9 mouse cellular contexts compared by ENCODE assay signal in genomic region chr9:108412221-108412620, GRCm38 (mm10). TPM values are rescaled to one million over a fixed set of nuclear protein-coding genes. Genes with fewer than 3 reads are reported as not detected.
DNase-seq lines count a peak whose midpoint lies in the region; ATAC-seq and TF ChIP-seq lines count a peak whose summit lies in the region.
"Had no signal": no experiment of that assay in that cellular context is flagged by ENCODE, and none has a peak within 500 bp of the region (broad histone marks: within the 10 kb centered on the region; RNA-seq: fewer than 3 reads in every experiment).

No protein-coding gene starts in this region.

- no peak overlapping the region for H3K27ac ChIP-seq in midbrain, postnatal 0 days (ENCODE audit: low read depth, low read length)
- H3K27ac ChIP-seq in midbrain, embryonic 13.5 days = no peak overlapping the region
- H3K27ac ChIP-seq: limb, embryonic 13.5 days had no signal

- no peaks in the 10 kb centered on the region for H3K27me3 ChIP-seq in midbrain, postnatal 0 days (ENCODE audit: insufficient read depth, low read length)
- no peaks in the 10 kb centered on the region for H3K27me3 ChIP-seq in midbrain, embryonic 13.5 days
- H3K27me3 ChIP-seq: limb, embryonic 13.5 days had no signal

- no peaks in the 10 kb centered on the region for H3K36me3 ChIP-seq in midbrain, postnatal 0 days (ENCODE audit: insufficient read depth, low read length)
- H3K36me3 ChIP-seq in midbrain, embryonic 13.5 days = no peaks in the 10 kb centered on the region
- H3K36me3 ChIP-seq: limb, embryonic 13.5 days had no signal

- peak; percentile 27 for DNase-seq in gastrocnemius, adult 18-20 months (ENCODE audit: low spot score)
- no peak for DNase-seq in gastrocnemius, postnatal 25 days
- no peak for DNase-seq in midbrain, postnatal 0 days (ENCODE audit: low spot score)
- peak; percentile 31 for DNase-seq in embryo, embryonic 11 days
- peak; percentile 32 for DNase-seq in thymus, postnatal 14 days
- no peak for DNase-seq in urinary bladder, postnatal 10 days (ENCODE audit: low spot score)
- no peak for DNase-seq in frontal cortex, postnatal 10 days (ENCODE audit: low spot score in 2 of 2)

- H3K9me3 ChIP-seq in midbrain, postnatal 0 days (ENCODE audit: low read length) = no peaks in the 10 kb centered on the region
- no peaks in the 10 kb centered on the region for H3K9me3 ChIP-seq in midbrain, embryonic 13.5 days
- H3K9me3 ChIP-seq: limb, embryonic 13.5 days had no signal

- no peak overlapping the region for H3K4me2 ChIP-seq in midbrain, postnatal 0 days (ENCODE audit: low read depth, low read length, poor library complexity, severe bottlenecking)
- H3K4me2 ChIP-seq in midbrain, embryonic 13.5 days (replicated peaks) = no peak overlapping the region
- H3K4me2 ChIP-seq: limb, embryonic 13.5 days had no signal

- H3K4me1 ChIP-seq in midbrain, postnatal 0 days (ENCODE audit: insufficient read depth, low read length) = no peaks in the 10 kb centered on the region
- no peaks in the 10 kb centered on the region for H3K4me1 ChIP-seq in midbrain, embryonic 13.5 days (replicated peaks)
- H3K4me1 ChIP-seq: limb, embryonic 13.5 days had no signal

- ATAC-seq in midbrain, postnatal 0 days (ENCODE audit: low FRiP score) = no peak
- no peak for ATAC-seq in midbrain, embryonic 13.5 days

- peak; percentile 57 for TF ChIP-seq CTCF in midbrain, postnatal 0 days (IDR thresholded peaks at IDR 0.05)

- 90% methylated on average over 1 of the region's 1 CpGs for WGBS in midbrain, postnatal 0 days
- WGBS in midbrain, embryonic 13.5 days = 74% methylated on average over 1 of the region's 1 CpGs

- H3K9ac ChIP-seq in midbrain, postnatal 0 days (replicated peaks; ENCODE audit: low read length, poor library complexity, severe bottlenecking) = no peak overlapping the region
- no peak overlapping the region for H3K9ac ChIP-seq in midbrain, embryonic 13.5 days (replicated peaks)
- H3K9ac ChIP-seq: limb, embryonic 13.5 days had no signal

- H3K4me3 ChIP-seq in midbrain, postnatal 0 days (ENCODE audit: low read depth, low read length) = no peak overlapping the region
- no peak overlapping the region for H3K4me3 ChIP-seq in midbrain, embryonic 13.5 days (replicated peaks)
- H3K4me3 ChIP-seq: limb, embryonic 13.5 days had no signal

RNA-seq across cellular contexts. Expression of gene Ccdc36, which starts 16.1 kb away (rescaled TPM):
- total RNA-seq in gastrocnemius, adult 18-20 months (2021) = not detected
- not detected for total RNA-seq in gastrocnemius, postnatal 25 days (2021)
- 1.5 and 2.0 TPM in 2 replicates for total RNA-seq in midbrain, postnatal 0 days (2014; rRNA removed)
- polyA plus RNA-seq in midbrain, postnatal 0 days (2015; fragmentation: Nextera tagmentation; extraction: Ambion mirVana) = 1.9 TPM in 2 replicates
- polyA plus RNA-seq in midbrain, embryonic 13.5 days (2015; fragmentation: Nextera tagmentation; extraction: Ambion mirVana) = 1.3 and 1.7 TPM in 2 replicates

RNA-seq across cellular contexts. Expression of gene 1700102P08Rik, which starts 19.6 kb away (rescaled TPM):
- 1 to 10 TPM in 1 of 2 experiments, under 1 TPM in 1; 0.85 to 1.4 TPM for total RNA-seq in gastrocnemius, adult 18-20 months (2021)
- total RNA-seq in gastrocnemius, postnatal 25 days (2021) = under 1 TPM; 0.40 to 0.46 TPM
- total RNA-seq in midbrain, postnatal 0 days (2014; rRNA removed) = 2.1 and 3.0 TPM in 2 replicates
- polyA plus RNA-seq in midbrain, postnatal 0 days (2015; fragmentation: Nextera tagmentation; extraction: Ambion mirVana) = 0.99 and 1.4 TPM in 2 replicates
- 2.1 and 2.2 TPM in 2 replicates for polyA plus RNA-seq in midbrain, embryonic 13.5 days (2015; fragmentation: Nextera tagmentation; extraction: Ambion mirVana)

RNA-seq across cellular contexts. Expression of gene BC048562, which starts 24.1 kb away (rescaled TPM):
- total RNA-seq in gastrocnemius, adult 18-20 months (2021) = not detected
- total RNA-seq in gastrocnemius, postnatal 25 days (2021) = not detected
- total RNA-seq in midbrain, postnatal 0 days (2014; rRNA removed) = not detected in 2 replicates
- not detected in 2 replicates for polyA plus RNA-seq in midbrain, postnatal 0 days (2015; fragmentation: Nextera tagmentation; extraction: Ambion mirVana)
- polyA plus RNA-seq in midbrain, embryonic 13.5 days (2015; fragmentation: Nextera tagmentation; extraction: Ambion mirVana) = not detected in 2 replicates
- polyA plus RNA-seq: limb, embryonic 13.5 days had no signal

RNA-seq across cellular contexts. Expression of gene Ccdc71, which starts 48.1 kb away (rescaled TPM):
- total RNA-seq in gastrocnemius, adult 18-20 months (2021) = 10 to 100 TPM; 14.4 to 15.2 TPM
- total RNA-seq in gastrocnemius, postnatal 25 days (2021) = 10 to 100 TPM; 16.3 to 17.2 TPM
- 37.3 and 39.8 TPM in 2 replicates for total RNA-seq in midbrain, postnatal 0 days (2014; rRNA removed)
- polyA plus RNA-seq in midbrain, postnatal 0 days (2015; fragmentation: Nextera tagmentation; extraction: Ambion mirVana) = 56.8 and 61.2 TPM in 2 replicates
- 59.7 and 63.5 TPM in 2 replicates for polyA plus RNA-seq in midbrain, embryonic 13.5 days (2015; fragmentation: Nextera tagmentation; extraction: Ambion mirVana)

RNA-seq across cellular contexts. Expression of gene Klhdc8b, which starts 49.2 kb away (rescaled TPM):
- total RNA-seq in gastrocnemius, adult 18-20 months (2021) = 1 to 10 TPM; 1.8 to 2.2 TPM
- 1 to 10 TPM; 3.3 to 3.8 TPM for total RNA-seq in gastrocnemius, postnatal 25 days (2021)
- 82.4 and 86.3 TPM in 2 replicates for total RNA-seq in midbrain, postnatal 0 days (2014; rRNA removed)
- 56.1 and 59.2 TPM in 2 replicates for polyA plus RNA-seq in midbrain, postnatal 0 days (2015; fragmentation: Nextera tagmentation; extraction: Ambion mirVana)
- 75.7 and 84.8 TPM in 2 replicates for polyA plus RNA-seq in midbrain, embryonic 13.5 days (2015; fragmentation: Nextera tagmentation; extraction: Ambion mirVana)

Comparison
In these comparisons a context has a peak if more than half of its experiments do, and no peak if none do; other contexts are left out.
1. DNase-seq: peak in gastrocnemius, adult 18-20 months (single experiment), embryo, embryonic 11 days (single experiment) and thymus, postnatal 14 days (single experiment); none in gastrocnemius, postnatal 25 days (single experiment), midbrain, postnatal 0 days (single experiment), urinary bladder, postnatal 10 days (single experiment) and frontal cortex, postnatal 10 days (0 of 2).